Mouse (Mus musculus): ENCODE results near the gene Hist1h2be. TPM values are rescaled to one million over a fixed set of nuclear protein-coding genes. Genes with fewer than 3 reads are reported as not detected.
"Not testable (repeated sequence)": the region's sequence is repeated elsewhere in the genome, so short reads cannot be mapped to it uniquely, and the experiment has no call there.

Hist1h2be gene
- polyA plus RNA-seq, 1 experiment from 2014 or later: 1.7 TPM

DNA sequence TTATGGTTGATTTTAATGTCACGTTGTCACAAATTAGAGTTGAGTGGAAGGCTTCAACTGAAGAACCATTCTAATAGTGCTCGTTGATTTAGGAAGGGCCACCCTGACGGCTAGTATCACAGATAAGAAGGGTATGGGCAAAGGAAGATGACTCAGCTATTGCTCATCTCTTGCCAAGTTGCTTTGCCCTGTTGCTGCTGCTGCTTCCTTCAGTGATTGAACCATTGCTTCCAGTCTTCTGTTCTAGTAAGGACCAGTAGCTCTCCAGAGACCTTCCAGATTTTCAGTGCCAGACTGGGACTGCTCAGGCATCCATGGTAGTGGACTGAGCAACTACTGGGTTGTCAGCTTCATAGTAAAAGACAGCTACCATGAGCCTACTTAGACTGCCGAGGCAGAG, 11.7 kb downstream of the Hist1h2be start:
- no peaks in the 10 kb centered on the region for H3K27me3 ChIP-seq (replicated peaks)
- no peak overlapping the region for H3K4me2 ChIP-seq
- 90% methylated on average over 4 of the region's 4 CpGs for WGBS
- no peak for ATAC-seq (ENCODE audit: low FRiP score)
- H3K36me3 ChIP-seq: no peaks in the 10 kb centered on the region
- H3K4me1 ChIP-seq: no peaks in the 10 kb centered on the region
- H3K4me3 ChIP-seq (replicated peaks): no peak overlapping the region
- H3K9ac ChIP-seq (replicated peaks): no peak overlapping the region
- no peak overlapping the region for H3K27ac ChIP-seq (replicated peaks)
- H3K9me3 ChIP-seq (replicated peaks): no peaks in the 10 kb centered on the region

GRCm38 (mm10) chr13:23605052-23605451, 15.9 kb downstream of the Hist1h2be start:
- H3K4me3 ChIP-seq (replicated peaks): no peak overlapping the region
- no peaks in the 10 kb centered on the region for H3K4me1 ChIP-seq
- no peaks in the 10 kb centered on the region for H3K27me3 ChIP-seq (replicated peaks)
- no peaks in the 10 kb centered on the region for H3K36me3 ChIP-seq
- H3K9me3 ChIP-seq (replicated peaks): no peaks in the 10 kb centered on the region
- H3K9ac ChIP-seq (replicated peaks): no peak overlapping the region
- ATAC-seq (ENCODE audit: low FRiP score): no peak
- H3K27ac ChIP-seq (replicated peaks): no peak overlapping the region
- WGBS: 92% methylated on average over 3 of the region's 3 CpGs
- no peak overlapping the region for H3K4me2 ChIP-seq

GRCm38 (mm10) chr13:23604452-23604851, 16.5 kb downstream of the Hist1h2be start:
- Histone ChIP-seq H3K27ac (replicated peaks) (no peak overlapping the region), H3K9me3 (replicated peaks) (no peaks in the 10 kb centered on the region), H3K4me2 (no peak overlapping the region), H3K4me1 (no peaks in the 10 kb centered on the region), H3K36me3 (no peaks in the 10 kb centered on the region), H3K9ac (replicated peaks) (no peak overlapping the region), H3K27me3 (replicated peaks) (no peaks in the 10 kb centered on the region), H3K4me3 (replicated peaks) (no peak overlapping the region)
- no peak for ATAC-seq (ENCODE audit: low FRiP score)
- WGBS: 78% methylated on average over 3 of the region's 3 CpGs

DNA sequence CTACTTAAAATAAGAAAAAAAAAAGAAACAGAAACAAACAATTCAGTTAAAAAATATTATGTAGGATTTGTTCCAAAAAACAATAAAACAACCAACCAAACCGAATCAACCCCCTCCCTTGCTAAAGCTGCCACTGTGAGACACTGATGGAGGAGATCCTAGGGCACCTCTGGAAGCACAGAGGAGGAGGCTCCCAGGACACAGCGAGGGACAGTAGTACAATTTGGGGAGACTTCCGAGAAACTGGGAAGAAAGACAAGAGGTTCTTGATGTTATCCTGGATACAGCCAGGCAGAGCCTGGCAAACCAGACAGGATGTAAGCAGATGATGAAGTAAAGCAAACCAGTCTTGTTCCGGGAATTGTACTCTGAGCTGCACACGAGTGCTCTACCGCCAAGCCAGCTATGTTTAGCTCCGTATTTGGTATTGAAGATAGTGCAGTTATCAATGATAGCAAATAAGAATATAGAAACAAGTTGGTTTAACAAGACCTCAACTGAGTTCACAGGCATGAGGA, 17.7 kb downstream of the Hist1h2be start:
- Histone ChIP-seq H3K4me1 (no peaks in the 10 kb centered on the region), H3K9me3 (replicated peaks) (no peaks in the 10 kb centered on the region), H3K36me3 (no peaks in the 10 kb centered on the region), H3K4me3 (replicated peaks) (no peak overlapping the region), H3K27me3 (replicated peaks) (no peaks in the 10 kb centered on the region), H3K27ac (replicated peaks) (no peak overlapping the region), H3K9ac (replicated peaks) (no peak overlapping the region), H3K4me2 (no peak overlapping the region)
- ATAC-seq (ENCODE audit: low FRiP score): no peak
- WGBS: 87% methylated on average over 7 of the region's 7 CpGs

- no peak overlapping the region for H3K4me3 ChIP-seq (replicated peaks)
- WGBS: 8% methylated on average over 9 of the region's 9 CpGs
- H3K36me3 ChIP-seq: no peaks in the 10 kb centered on the region
- H3K4me1 ChIP-seq: no peaks in the 10 kb centered on the region
- no peaks in the 10 kb centered on the region for H3K9me3 ChIP-seq (replicated peaks)
- H3K4me2 ChIP-seq: no peak overlapping the region
- ATAC-seq (ENCODE audit: low FRiP score): no peak
- H3K27ac ChIP-seq (replicated peaks): no peak overlapping the region
- H3K9ac ChIP-seq (replicated peaks): no peak overlapping the region
- H3K27me3 ChIP-seq (replicated peaks): no peaks in the 10 kb centered on the region
Observed at GRCm38 (mm10) chr13:23597957-23598356, 23.0 kb downstream of the Hist1h2be start.

GRCm38 (mm10) chr13:23595622-23596372, 25.1 kb downstream of the Hist1h2be start:
- ATAC-seq (ENCODE audit: low FRiP score): no peak
- Histone ChIP-seq H3K4me1 (no peaks in the 10 kb centered on the region), H3K36me3 (no peaks in the 10 kb centered on the region), H3K4me3 (replicated peaks) (no peak overlapping the region), H3K27me3 (replicated peaks) (no peaks in the 10 kb centered on the region), H3K9ac (replicated peaks) (no peak overlapping the region), H3K27ac (replicated peaks) (no peak overlapping the region), H3K4me2 (no peak overlapping the region), H3K9me3 (replicated peaks) (no peaks in the 10 kb centered on the region)
- WGBS: 86% methylated on average over 7 of the region's 7 CpGs

- ATAC-seq (ENCODE audit: low FRiP score): no peak
- 82% methylated on average over 2 of the region's 2 CpGs for WGBS
Observed at GRCm38 (mm10) chr13:23595185-23595584, 25.7 kb downstream of the Hist1h2be start.

GRCm38 (mm10) chr13:23593051-23593770, 27.7 kb downstream of the Hist1h2be start:
- no peaks in the 10 kb centered on the region for H3K4me1 ChIP-seq
- H3K9me3 ChIP-seq (replicated peaks): no peaks in the 10 kb centered on the region
- H3K9ac ChIP-seq (replicated peaks): no peak overlapping the region
- H3K27ac ChIP-seq (replicated peaks): no peak overlapping the region
- no peak for ATAC-seq (ENCODE audit: low FRiP score)
- no peak overlapping the region for H3K4me2 ChIP-seq
- no peaks in the 10 kb centered on the region for H3K27me3 ChIP-seq (replicated peaks)
- 90% methylated on average over 5 of the region's 5 CpGs for WGBS
- H3K36me3 ChIP-seq: no peaks in the 10 kb centered on the region
- no peak overlapping the region for H3K4me3 ChIP-seq (replicated peaks)

More at GRCm38 (mm10) chr13:23595185-23595584, 25.7 kb downstream of the Hist1h2be start:
- Histone ChIP-seq H3K9ac (replicated peaks) (no peak overlapping the region), H3K4me2 (no peak overlapping the region), H3K4me3 (replicated peaks) (no peak overlapping the region), H3K27me3 (replicated peaks) (no peaks in the 10 kb centered on the region), H3K4me1 (no peaks in the 10 kb centered on the region), H3K9me3 (replicated peaks) (no peaks in the 10 kb centered on the region), H3K27ac (replicated peaks) (no peak overlapping the region), H3K36me3 (no peaks in the 10 kb centered on the region)

DNA sequence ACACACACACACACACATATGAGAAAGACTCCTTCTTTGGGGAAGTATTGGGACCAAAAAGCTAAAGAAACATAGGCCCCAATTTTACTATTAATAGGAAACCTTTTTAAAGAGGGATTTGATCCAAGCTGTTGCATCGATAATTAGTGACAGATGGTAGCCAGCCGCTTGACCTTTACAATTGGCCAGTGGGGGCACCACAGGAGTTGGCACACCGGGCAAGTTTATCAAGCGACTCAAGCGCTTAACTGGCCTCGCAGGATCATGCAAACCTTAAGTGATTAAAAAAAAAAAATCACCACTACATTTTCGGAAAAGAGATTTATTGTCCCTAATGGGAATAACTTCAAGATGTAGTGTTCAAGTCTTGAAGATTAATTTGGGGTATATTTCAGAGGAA, 28.3 kb downstream of the Hist1h2be start:
- 92% methylated on average over 7 of the region's 7 CpGs for WGBS
- Histone ChIP-seq H3K9ac (replicated peaks) (no peak overlapping the region), H3K27me3 (replicated peaks) (no peaks in the 10 kb centered on the region), H3K9me3 (replicated peaks) (no peaks in the 10 kb centered on the region), H3K4me3 (replicated peaks) (no peak overlapping the region), H3K27ac (replicated peaks) (no peak overlapping the region), H3K36me3 (no peaks in the 10 kb centered on the region), H3K4me2 (no peak overlapping the region), H3K4me1 (no peaks in the 10 kb centered on the region)
- ATAC-seq (ENCODE audit: low FRiP score): no peak

- not testable (repeated sequence) for H3K27me3 ChIP-seq (replicated peaks); H3K9me3 ChIP-seq (replicated peaks); H3K9ac ChIP-seq (replicated peaks); H3K27ac ChIP-seq (replicated peaks); H3K4me3 ChIP-seq (replicated peaks); H3K36me3 ChIP-seq; H3K4me2 ChIP-seq; H3K4me1 ChIP-seq; ATAC-seq (ENCODE audit: low FRiP score)
- WGBS: 85% methylated on average over 7 of the region's 7 CpGs
Observed at GRCm38 (mm10) chr13:23591886-23592285, 29.0 kb downstream of the Hist1h2be start.

DNA sequence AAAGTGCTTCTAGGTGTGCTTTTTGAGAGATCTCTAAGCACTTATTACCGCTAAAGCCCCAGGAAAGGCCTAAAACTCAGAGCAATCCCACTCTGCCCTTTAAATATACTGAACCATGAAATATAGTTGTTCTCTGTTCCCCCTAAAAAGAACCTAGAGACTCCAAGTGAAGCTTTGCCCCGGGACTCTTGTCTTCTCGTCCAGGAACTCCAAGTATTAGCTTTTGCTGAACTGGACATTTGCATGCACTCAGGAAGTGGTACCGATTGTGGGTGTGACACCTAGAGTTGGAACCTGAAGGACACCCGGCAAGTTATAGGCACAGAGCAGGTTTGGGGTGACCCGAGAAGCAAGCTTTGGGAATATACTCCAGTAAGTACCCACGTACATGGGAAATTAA, 29.7 kb downstream of the Hist1h2be start:
- no peak overlapping the region for H3K9ac ChIP-seq (replicated peaks)
- H3K27ac ChIP-seq (replicated peaks): no peak overlapping the region
- WGBS: 97% methylated on average over 7 of the region's 7 CpGs
- no peaks in the 10 kb centered on the region for H3K27me3 ChIP-seq (replicated peaks)
- no peaks in the 10 kb centered on the region for H3K9me3 ChIP-seq (replicated peaks)
- no peak for ATAC-seq (ENCODE audit: low FRiP score)
- peaks cover 7% of the 10 kb centered on the region for H3K4me1 ChIP-seq
- H3K4me2 ChIP-seq: no peak overlapping the region
- H3K36me3 ChIP-seq: no peaks in the 10 kb centered on the region
- no peak overlapping the region for H3K4me3 ChIP-seq (replicated peaks)

DNA sequence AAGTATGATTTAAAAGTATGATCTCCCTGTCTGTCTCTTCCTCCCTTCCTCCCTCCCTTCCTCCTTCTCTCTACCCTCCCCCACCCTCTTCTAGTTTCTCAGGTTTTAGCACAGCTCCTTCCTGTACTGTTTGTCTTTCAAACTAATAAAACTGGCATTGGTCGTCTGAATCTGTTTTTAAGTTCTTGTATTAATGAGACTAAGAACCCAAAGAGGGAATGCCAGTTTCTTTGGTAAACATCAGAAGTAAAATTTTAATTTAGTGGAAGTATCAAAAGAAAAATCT, 34.0 kb downstream of the Hist1h2be start:
- Histone ChIP-seq H3K9ac (replicated peaks) (peak overlapping the region; percentile 21; the same call in 1 of the 2 replicates), H3K9me3 (replicated peaks) (no peaks in the 10 kb centered on the region), H3K27me3 (replicated peaks) (no peaks in the 10 kb centered on the region), H3K4me3 (replicated peaks) (peak overlapping the region; percentile 31), H3K4me2 (peak overlapping the region; percentile 87), H3K4me1 (peaks cover 28% of the 10 kb centered on the region), H3K36me3 (no peaks in the 10 kb centered on the region), H3K27ac (replicated peaks) (peak overlapping the region; percentile 74)
- WGBS: 3% methylated on average over 1 of the region's 1 CpGs
- ATAC-seq (ENCODE audit: low FRiP score): no peak

Measured in neural tube, embryonic 15.5 days (tissue).